Mouse (Mus musculus) spleen, adult 12 weeks (tissue): ENCODE data around the gene 9330182L06Rik.

ENCODE experiments used
- DNase-seq: peaks from one replicate; pipeline ENCODE4 v3.0.0; 2022; ENCODE audit warnings: low spot score

Gene 9330182L06Rik

GRCm38 (mm10) chr5:9265586-9266279 is at the start of gene 9330182L06Rik:
9330182L06Rik (plus strand) TSS chr5:9266118.
- DNase-seq, result peak; percentile 1

- DNase-seq, result no peak
Observed at GRCm38 (mm10) chr5:9227456-9228008, 38.4 kb upstream of the 9330182L06Rik start.

GRCm38 (mm10) chr5:9264361-9264760 is 1.6 kb upstream of the 9330182L06Rik start:
- no peak for DNase-seq

GRCm38 (mm10) chr5:9266280-9266923 is 484 bp downstream of the 9330182L06Rik start:
- DNase-seq, result no peak

GRCm38 (mm10) chr5:9269666-9270065 is 3.7 kb downstream of the 9330182L06Rik start:
- no peak for DNase-seq

GRCm38 (mm10) chr5:9272976-9273375 is 7.1 kb downstream of the 9330182L06Rik start:
- DNase-seq, result no peak

- DNase-seq, result no peak
Observed at GRCm38 (mm10) chr5:9295777-9296549, 30.0 kb downstream of the 9330182L06Rik start.

- no peak for DNase-seq
Observed at GRCm38 (mm10) chr5:9296550-9296928, 30.6 kb downstream of the 9330182L06Rik start.

GRCm38 (mm10) chr5:9326863-9327262 is 60.9 kb downstream of the 9330182L06Rik start:
- no peak for DNase-seq

GRCm38 (mm10) chr5:9327528-9327927 is 61.6 kb downstream of the 9330182L06Rik start:
- DNase-seq, result no peak

- no peak for DNase-seq
Observed at GRCm38 (mm10) chr5:9338756-9339510, 73.0 kb downstream of the 9330182L06Rik start.

- DNase-seq, result no peak
Observed at GRCm38 (mm10) chr5:9339511-9340173, 73.7 kb downstream of the 9330182L06Rik start.

- no peak for DNase-seq
Observed at GRCm38 (mm10) chr5:9344581-9344980, 78.7 kb downstream of the 9330182L06Rik start.

GRCm38 (mm10) chr5:9345038-9345617 is 79.2 kb downstream of the 9330182L06Rik start:
- no peak for DNase-seq

- DNase-seq, result no peak
Observed at GRCm38 (mm10) chr5:9345625-9346024, 79.7 kb downstream of the 9330182L06Rik start.

- DNase-seq, result no peak
Observed at GRCm38 (mm10) chr5:9346510-9346909, 80.6 kb downstream of the 9330182L06Rik start.

GRCm38 (mm10) chr5:9352163-9352562 is 86.2 kb downstream of the 9330182L06Rik start:
- no peak for DNase-seq

- DNase-seq, result no peak
Observed at GRCm38 (mm10) chr5:9352646-9353045, 86.7 kb downstream of the 9330182L06Rik start.

GRCm38 (mm10) chr5:9354257-9354656 is 88.3 kb downstream of the 9330182L06Rik start:
- DNase-seq, result no peak

GRCm38 (mm10) chr5:9358076-9358475 is 92.2 kb downstream of the 9330182L06Rik start:
- no peak for DNase-seq
